Mouse (Mus musculus): ENCODE measurements around the gene Nktr. TPM values are rescaled to one million over a fixed set of nuclear protein-coding genes. Genes with fewer than 3 reads are reported as not detected.

The Nktr gene
- total RNA-seq, 4 experiments from 2014 or later, result 24.5 to 39.2 (median 29.8) TPM

GRCm38 (mm10) chr9:121707801-121708200, 11.2 kb upstream of the Nktr start:
- DNase-seq (ENCODE audit: low spot score), result no peak

GRCm38 (mm10) chr9:121708506-121709486, 10.2 kb upstream of the Nktr start:
- DNase-seq (ENCODE audit: low spot score), result no peak

DNA sequence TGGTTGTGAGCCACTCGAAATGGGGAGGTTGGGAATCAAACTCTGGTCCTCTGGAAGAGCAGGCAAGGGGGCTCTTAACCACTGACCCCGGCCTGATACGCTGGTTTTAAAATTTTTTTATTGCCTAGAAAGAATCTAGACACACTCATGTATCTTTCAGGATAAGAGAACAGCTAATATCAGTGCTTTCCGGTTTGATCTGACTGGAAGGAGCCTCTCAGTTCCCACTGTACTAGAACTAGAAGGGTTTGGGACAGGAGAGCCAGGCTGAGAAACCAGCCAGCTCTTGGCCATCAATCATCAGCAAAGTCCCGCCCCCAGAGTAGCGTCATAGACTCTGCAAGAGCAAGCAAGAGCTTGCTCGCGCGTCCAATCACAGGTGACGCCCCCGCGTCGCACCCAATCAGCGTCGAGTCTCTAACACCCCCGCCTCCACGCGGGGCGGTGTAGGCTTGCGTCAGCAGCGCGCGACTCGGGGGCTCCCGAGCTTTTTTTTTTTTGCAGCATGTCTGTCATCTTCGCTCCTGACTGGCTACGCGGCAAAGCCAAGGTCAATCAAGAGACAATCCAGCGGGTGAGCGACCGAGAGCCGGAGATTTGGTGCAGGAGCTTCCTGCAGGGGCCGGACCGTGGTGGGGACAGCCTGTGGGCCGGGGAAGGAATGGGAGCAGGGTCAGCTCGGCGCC, 8.9 kb upstream of the Nktr start, which contains the start of gene Ss18l2:
Gene Ss18l2, plus strand, starts transcription at position 432 of the 686 bp plus-strand sequence.
- peak; percentile 99 for DNase-seq (ENCODE audit: low spot score)

DNA sequence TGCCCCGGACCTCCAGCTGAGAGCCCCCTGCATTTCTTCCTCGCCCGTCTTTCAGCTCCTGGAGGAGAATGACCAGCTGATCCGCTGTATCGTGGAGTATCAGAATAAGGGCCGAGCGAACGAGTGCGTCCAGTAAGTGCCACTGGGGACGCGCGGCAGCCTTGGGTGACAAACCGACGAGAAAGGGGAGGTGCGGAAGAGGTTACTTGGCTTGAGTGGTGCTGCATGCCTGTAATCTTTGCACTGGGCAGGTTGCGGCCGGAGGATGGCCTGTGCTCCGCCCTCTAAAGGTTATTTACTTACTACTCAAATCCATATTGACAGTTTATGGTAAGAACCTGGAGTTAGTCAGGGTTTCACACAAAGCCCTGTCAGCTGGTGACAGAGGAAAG, 8.4 kb upstream of the Nktr start:
- no peak for DNase-seq (ENCODE audit: low spot score)

- DNase-seq (ENCODE audit: low spot score), result no peak
These were observed 1.9 kb upstream of the Nktr start for GRCm38 (mm10) chr9:121717048-121717447.

DNA sequence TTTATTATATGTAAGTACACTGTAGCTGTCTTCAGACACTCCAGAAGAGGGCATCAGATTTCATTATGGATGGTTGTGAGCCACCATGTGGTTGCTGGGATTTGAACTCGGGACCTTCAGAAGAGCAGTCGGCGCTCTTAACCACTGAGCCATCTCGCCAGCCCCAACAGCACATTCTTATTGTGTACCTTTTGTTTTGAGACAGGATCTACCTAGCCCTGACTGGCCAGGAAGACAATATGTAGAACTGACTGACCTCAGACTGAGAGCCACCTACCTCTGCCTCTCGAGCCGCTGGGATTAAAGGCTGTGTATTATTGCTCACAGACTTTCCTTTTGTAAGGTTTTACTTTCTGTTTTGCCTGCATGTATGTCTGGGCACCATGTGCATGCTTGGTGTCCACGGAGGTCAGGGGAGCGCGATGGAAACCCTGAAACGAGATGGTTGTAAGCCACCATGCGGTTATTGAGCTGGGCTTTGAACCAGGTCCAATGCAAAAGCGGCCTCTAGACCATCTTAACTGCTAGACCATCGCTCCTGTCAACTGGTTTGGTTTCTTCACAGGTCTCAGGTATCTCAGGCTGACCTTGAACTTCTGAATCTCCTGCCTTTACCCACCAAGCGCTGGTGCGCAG, 781 bp upstream of the Nktr start:
- DNase-seq (ENCODE audit: low spot score), result no peak

- no peak for DNase-seq (ENCODE audit: low spot score)
These were observed 670 bp downstream of the Nktr start for GRCm38 (mm10) chr9:121719347-121720331.

DNA sequence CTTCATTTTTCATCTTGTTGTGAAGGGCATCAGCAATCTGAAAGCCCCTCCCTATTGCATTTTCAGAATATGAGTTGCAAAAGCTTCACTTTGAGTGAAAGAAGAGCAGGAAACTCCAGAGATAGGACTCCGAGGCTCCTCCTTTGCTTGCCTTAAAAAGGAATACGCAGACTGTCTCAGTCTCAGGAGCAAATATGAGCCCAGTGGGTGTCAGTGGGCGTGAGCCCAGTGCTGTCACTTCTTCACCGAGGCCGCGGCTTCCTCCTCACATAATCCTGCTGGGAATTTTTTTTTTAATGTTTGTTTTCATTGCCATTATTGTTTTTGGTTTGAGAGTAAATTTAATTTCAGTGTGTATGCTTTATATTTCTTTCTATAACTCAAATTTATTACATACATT, 21.5 kb downstream of the Nktr start:
- DNase-seq (ENCODE audit: low spot score), result no peak

- DNase-seq (ENCODE audit: low spot score), result no peak
These were observed 22.2 kb downstream of the Nktr start for GRCm38 (mm10) chr9:121741168-121741567.

DNA sequence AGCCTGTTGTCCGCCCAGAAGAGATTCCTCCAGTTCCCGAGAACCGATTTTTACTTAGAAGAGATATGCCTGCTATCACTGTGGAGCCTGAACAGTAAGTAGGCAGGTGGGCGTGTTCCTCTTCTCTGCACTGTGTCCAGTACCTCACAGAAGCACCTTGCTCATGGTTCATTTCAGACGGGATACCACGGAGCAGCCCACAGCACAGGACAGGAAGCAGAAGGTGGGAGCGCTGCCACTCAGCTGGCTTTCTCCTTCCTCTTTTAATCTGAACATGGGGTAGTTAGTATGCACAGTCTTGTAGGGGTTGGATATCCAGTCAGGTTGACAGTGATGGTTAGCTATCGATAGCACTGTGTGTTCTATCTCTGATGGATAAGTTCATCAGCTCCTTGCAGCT, 25.1 kb downstream of the Nktr start:
- no peak for DNase-seq (ENCODE audit: low spot score)

DNA sequence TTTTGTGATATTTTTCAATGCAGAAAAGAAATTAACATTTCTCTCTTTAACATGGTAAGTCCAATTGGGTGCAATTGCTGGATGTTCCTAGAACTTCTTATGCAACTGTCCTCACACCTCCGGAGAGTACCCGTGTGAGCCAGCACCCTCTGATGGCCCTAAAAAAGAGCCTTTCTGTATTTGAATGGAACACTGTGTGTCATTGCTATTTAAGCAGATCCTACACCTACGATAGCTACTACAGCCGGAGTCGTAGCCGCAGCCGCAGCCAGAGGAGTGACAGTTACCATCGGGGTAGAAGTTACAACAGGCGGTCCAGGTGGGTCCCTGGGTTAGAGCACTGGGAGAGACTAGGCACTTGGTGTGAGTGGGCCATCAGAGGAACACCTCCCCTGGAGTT, 33.8 kb downstream of the Nktr start:
- no peak for DNase-seq (ENCODE audit: low spot score)

GRCm38 (mm10) chr9:121754624-121755023, 35.7 kb downstream of the Nktr start:
- DNase-seq (ENCODE audit: low spot score), result no peak

DNA sequence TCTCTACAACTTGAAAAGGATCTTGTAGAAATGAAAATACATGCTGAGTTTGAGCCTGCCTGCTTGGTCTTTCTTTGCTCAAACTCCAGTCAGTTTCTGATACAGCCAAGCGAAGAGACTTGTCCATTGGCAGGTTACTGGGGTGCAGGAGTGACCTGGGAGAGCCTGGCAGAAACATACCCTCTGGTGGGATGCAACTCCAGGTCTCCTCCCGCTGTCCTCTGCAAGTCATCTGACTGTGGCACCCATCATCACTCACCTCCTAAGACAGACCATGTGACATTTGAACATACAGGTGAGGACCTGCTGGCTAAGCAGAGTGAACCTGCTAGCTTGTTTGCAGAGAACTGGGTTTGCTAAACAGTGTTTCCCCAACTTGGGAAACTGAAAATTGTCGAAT, 37.8 kb downstream of the Nktr start:
- no peak for DNase-seq (ENCODE audit: low spot score)

DNA sequence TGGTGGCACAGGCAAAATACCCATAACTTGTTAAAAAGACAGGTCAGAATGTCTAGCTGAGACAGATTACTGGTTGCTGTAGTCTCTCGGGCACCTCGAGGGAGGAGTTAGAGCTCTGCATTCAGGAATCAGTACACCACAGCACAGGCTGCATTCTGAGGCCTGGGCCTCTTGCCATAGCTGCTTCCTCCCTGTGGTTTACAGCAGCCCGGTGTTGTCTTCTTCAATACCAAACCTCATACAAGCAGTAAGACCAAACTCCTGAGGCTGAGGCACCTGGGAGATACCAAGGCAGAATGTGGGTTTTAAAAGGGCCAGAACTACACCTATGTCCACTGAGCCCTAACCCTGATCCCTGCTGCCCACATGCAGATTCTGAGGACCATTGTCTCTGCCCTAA, 38.5 kb downstream of the Nktr start:
- DNase-seq (ENCODE audit: low spot score), result no peak

DNA sequence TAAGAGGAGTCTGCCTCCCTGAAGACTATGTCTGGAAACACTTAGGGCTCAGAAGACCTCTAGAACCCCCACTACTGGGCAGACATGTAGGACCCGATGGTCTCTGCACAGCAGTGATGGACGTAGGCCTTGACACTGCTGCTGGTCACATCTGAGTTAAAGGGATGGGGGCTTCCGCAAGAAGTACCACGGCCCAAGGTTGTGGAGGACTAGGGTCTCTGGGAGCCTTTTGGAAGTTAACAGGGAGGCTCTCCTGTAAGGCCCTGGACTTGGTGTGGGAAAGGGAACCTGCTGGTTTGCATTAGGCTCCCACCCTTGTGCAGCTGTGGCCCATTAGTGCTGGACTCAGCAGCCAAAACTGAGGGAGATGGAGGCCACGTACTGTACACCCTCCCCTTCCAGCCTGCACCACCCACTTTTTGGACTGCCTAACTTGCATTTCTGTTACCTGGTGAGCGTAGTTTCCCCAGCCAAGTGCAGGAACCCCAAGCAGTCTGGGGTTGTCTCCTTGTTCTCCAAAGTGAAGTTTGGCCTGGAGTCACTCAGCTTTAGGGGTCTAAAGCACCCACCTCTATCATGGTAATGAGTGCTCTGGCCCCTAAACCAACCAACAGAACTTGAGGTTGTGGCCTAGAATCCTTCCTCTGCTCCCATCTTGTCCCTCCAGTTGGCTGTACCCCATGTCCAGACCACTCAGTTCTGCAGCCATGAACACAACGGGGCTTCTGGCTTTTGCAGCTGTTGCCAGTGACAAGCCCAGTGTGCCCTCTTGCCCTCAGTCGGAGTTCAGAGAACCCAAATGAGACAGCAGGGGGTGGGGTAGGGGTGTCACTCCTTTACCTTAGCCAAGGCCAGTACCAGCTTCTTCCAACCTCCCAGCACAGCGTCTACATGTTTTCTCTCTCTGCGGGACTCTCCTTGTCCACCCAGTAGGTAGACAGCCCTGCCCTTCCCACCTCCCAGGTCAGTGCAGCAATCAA, 39.2 kb downstream of the Nktr start:
- no peak for DNase-seq (ENCODE audit: low spot score)

DNA sequence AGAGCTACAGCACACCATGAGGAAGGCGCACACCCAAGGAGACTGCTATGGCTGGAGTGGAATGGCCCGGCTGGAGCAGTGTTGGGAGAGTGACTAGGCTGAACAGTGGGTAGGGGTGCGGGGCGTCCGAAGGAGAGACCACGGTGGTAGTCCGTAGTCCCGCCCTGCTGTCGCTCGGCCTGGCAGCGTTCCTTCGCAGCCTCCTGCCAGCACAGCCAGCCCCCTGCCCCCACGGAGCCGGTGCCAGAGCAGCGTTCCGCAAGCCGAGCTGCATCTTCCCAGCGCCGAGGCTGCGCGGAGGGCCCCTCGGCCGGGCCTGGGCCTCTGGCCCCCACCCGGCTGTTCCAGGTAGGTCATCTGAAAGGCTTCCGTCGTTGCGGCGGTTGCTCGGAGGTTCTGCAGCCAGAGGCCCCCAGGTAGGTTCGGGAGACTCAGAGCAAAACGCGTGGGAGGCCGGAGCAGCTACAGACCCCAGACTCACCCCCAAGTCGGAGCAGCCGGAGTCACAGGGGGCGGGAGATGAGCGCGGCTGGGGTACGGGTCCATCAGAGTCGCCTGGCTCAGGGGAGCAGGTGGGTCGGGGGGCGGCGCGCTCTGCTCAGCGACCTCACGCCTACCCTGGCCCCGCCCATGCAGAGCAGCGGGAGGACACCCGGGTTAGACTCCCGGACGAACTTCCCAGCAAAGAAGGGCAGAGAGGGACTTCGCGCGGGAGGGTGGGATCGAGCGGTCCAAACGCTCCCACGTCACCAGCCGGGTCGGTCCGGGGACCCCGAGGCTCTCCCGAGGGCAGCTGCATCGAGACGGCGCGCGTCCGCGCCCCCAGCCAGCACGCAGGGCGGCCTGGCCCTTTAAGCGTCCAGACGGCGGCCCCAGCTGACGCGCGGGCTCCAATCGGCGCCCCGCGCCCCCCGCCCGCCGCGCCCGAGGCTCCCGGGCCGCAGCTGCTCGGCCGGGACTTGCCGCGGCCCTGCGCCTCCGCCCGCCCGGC, 40.4 kb downstream of the Nktr start, which contains the start of gene Zfp651:
Gene Zfp651, plus strand, starts transcription at position 240 of the 991 bp plus-strand sequence.
- no peak for DNase-seq (ENCODE audit: low spot score)

DNA sequence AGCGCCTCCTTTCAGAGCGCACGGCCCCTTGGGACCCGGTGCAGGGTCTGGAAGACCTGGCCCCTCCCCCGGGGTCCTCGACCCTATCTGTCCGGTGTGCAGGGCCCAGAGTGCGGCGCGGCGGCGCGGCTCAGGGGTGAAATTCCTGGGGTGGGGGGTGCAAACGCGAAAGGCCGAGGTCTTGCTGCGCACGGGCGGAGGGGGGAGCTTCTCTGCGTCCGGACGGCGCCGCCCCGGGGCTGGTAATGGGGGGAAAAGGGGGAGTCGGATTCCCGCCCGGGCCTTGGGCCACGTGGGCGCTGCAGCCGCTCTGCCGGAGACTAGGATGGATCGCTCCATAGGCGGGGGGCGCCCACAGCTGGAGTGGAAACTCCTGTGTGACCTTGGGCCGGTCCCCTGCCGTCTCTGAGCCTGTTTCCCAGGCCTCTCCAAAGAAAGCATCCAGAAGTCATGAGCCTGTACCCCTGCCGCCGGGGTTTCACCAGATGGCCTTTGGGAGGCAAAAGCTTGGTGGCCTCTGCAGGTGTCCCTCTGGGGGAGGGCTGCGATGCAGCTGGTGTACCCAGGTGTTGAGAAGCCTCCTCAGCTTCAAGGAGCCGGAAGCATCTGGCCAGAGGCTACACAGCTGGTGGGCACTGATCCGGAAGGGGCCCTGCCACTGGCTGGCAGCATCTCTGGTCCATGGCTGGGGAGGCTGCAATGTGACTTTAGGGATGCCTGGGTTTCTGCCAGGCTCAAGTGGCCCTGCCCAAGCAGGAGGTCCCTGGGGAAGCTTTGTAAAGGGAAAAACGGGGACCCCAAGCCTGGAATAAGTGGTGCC, 41.5 kb downstream of the Nktr start:
- DNase-seq (ENCODE audit: low spot score), result no peak
